Mouse (Mus musculus) olfactory bulb, adult 2 months (tissue): ENCODE data around the gene Apbb2. TPM values are rescaled to one million over a fixed set of nuclear protein-coding genes. Genes with fewer than 3 reads are reported as not detected.

ENCODE experiments used
- H3K27ac ChIP-seq: fragments of 200-500 bp; 2 replicates; pipeline ENCODE4 v1.5.1; 2012; ENCODE audit warnings: low read depth, low read length; ENCODE audit not compliant: insufficient read depth
- H3K4me1 ChIP-seq: fragments of 200-500 bp; 2 replicates; pipeline ENCODE4 v1.6.1; 2012; ENCODE audit warnings: low read length; ENCODE audit not compliant: control insufficient read depth, insufficient read depth
- H3K4me3 ChIP-seq: fragments of 200-500 bp; 2 replicates; pipeline ENCODE4 v1.5.1; 2012; ENCODE audit warnings: mild to moderate bottlenecking, low read depth, low read length, moderate library complexity; ENCODE audit not compliant: insufficient read depth
- CTCF ChIP-seq: fragments of 200-500 bp; IDR thresholded peaks from 2 replicates; pipeline ENCODE4 v1.5.1; 2012; ENCODE audit warnings: low read depth, mild to moderate bottlenecking, low read length, moderate library complexity; ENCODE audit not compliant: insufficient read depth
- POLR2A ChIP-seq: fragments of 200-500 bp; IDR thresholded peaks from 2 replicates; pipeline ENCODE4 v1.6.1; 2012; ENCODE audit warnings: mild to moderate bottlenecking, low read depth, low read length, moderate library complexity; ENCODE audit not compliant: insufficient read depth
- WGBS: fragments of 180-500 bp; shearing (Covaris S2); methylation state at CpG from one replicate; pipeline ENCODE4 v1.1.7; 2018; 5-methylcytosine and 5-hydroxymethylcytosine counted together
- polyA plus RNA-seq: library from polyadenylated mRNA; stranded (reverse); fragments of >200 nt; gene quantifications from 2 replicates; pipeline ENCODE4 v1.2.4, GENCODE M21; 2012; ENCODE audit warnings: low replicate concordance; ENCODE audit not compliant: missing spikeins, insufficient read depth, insufficient read length

The Apbb2 gene
- polyA plus RNA-seq, 1 experiment: not detected

- Histone ChIP-seq H3K4me3 (no peak overlapping the region), H3K27ac (no peak overlapping the region), H3K4me1 (peaks cover 7% of the 10 kb centered on the region; the same call in 1 of the 2 replicates)
- WGBS: 79% methylated on average over 12 of the region's 12 CpGs
- TF ChIP-seq CTCF (no peak), POLR2A (no peak)
These were observed 71.5 kb downstream of the Apbb2 start for GRCm38 (mm10) chr5:66546969-66547511.

DNA sequence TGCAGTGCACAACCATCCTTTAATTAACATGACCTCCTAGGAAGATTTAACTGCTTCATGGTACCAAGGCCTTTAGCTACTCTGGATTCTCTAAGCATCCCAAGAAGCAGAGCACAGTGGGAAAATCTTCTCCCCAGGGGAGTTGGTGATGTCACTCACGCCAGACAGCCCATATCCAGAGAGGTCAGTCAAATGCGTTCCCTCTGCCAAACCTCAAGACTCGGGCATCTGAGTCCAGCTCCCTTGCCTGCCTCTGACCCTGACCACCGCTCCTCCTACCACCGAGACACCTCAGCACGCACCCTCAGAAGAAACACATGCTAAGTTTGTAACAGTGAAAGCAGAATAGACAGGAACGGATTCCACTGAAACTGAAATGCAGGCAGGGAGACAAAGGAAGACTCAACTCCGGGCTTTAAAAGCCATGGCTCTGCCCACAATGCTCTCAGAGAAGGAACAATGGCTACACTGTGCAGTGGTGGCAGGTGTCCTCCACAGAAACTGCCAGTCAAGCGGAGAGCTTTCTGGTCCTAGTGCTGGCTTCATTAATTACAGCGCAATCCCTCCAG lies 72.9 kb downstream of the Apbb2 start:
- Histone ChIP-seq H3K4me1 (peaks cover 11% of the 10 kb centered on the region; the same call in 1 of the 2 replicates), H3K4me3 (no peak overlapping the region), H3K27ac (no peak overlapping the region)
- WGBS: 50% methylated on average over 10 of the region's 10 CpGs
- TF ChIP-seq CTCF: no peak
- no peak for TF ChIP-seq POLR2A

DNA sequence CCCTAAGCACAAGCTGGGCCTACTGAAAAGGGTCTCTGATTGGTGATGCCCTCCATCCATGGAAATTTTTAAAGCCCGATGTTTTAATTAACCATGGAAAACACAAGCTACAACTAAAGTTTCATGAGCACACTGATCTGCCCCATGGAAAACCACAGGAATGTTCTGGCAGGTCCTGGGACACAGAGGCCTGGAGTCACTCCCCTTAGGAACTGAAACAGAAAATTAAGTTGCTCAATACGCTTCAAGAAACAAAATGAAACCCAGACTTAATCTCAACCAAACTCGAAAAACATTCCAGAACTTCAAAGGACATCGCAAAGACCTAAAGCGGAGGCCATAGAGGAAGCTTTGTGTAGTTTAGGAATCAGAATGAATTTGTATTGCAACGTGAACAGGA lies 74.8 kb downstream of the Apbb2 start:
- 72% methylated on average over 6 of the region's 6 CpGs for WGBS
- TF ChIP-seq CTCF (no peak), POLR2A (no peak)
- Histone ChIP-seq H3K27ac (no peak overlapping the region), H3K4me3 (no peak overlapping the region), H3K4me1 (peaks cover 11% of the 10 kb centered on the region; the same call in 1 of the 2 replicates)

GRCm38 (mm10) chr5:66543344-66543743 lies 75.2 kb downstream of the Apbb2 start:
- TF ChIP-seq POLR2A (no peak), CTCF (no peak)
- WGBS: 92% methylated on average over 6 of the region's 6 CpGs
- H3K4me3 ChIP-seq: no peak overlapping the region
- H3K4me1 ChIP-seq: peaks cover 11% of the 10 kb centered on the region; the same call in 1 of the 2 replicates
- H3K27ac ChIP-seq: no peak overlapping the region

DNA sequence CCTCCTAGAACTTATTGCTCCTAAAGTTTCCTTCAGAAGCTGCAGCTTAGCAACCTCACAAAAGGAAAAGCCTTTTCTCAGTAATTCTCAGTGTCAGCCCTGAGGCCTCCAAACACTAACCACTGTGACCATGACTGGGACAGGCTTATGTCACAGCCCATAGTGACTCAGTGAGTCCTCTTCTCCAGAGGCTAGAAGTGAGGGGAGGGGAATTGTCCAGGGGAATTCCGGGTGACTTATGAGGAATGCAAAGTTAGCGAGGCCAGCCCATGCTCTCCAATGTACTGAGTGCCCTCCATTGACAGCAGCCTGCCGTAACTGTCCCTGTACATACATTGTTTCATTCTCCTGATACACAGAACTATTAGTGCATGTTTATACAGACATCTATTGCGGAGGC lies 76.1 kb downstream of the Apbb2 start:
- peaks cover 11% of the 10 kb centered on the region; the same call in 1 of the 2 replicates for H3K4me1 ChIP-seq
- H3K27ac ChIP-seq: no peak overlapping the region
- no peak overlapping the region for H3K4me3 ChIP-seq
- TF ChIP-seq CTCF (no peak), POLR2A (no peak)
- 92% methylated on average over 4 of the region's 4 CpGs for WGBS

- TF ChIP-seq CTCF: no peak
- no peak for TF ChIP-seq POLR2A
- Histone ChIP-seq H3K4me1 (peaks cover 11% of the 10 kb centered on the region; the same call in 1 of the 2 replicates), H3K27ac (no peak overlapping the region), H3K4me3 (no peak overlapping the region)
- WGBS: 24% methylated on average over 4 of the region's 4 CpGs
These were observed 77.2 kb downstream of the Apbb2 start for GRCm38 (mm10) chr5:66541385-66541784.

DNA sequence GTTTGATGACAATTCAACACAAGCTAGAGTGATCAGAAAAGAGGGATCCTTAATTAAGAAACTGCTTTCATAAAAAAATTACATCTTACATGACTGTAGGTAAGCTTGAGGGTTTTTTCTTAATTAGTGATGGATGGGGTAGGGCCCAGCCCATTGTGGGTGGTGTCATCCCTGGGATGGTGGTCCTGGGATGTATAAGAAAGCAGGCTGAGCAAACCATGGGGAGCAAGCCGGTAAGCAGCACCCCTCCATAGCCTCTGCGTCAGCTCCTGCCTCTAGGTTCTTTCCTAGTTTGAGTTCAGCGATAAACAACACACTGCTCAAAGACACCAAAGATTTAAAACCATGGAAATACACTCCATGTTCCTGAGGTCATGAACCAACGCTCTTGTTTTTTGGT lies 78.3 kb downstream of the Apbb2 start:
- Histone ChIP-seq H3K4me1 (peaks cover 7% of the 10 kb centered on the region; the same call in 1 of the 2 replicates), H3K27ac (no peak overlapping the region), H3K4me3 (no peak overlapping the region)
- TF ChIP-seq CTCF (no peak), POLR2A (no peak)
- 99% methylated on average over 4 of the region's 4 CpGs for WGBS

GRCm38 (mm10) chr5:66537811-66538210 lies 80.8 kb downstream of the Apbb2 start:
- 80% methylated on average over 7 of the region's 7 CpGs for WGBS

GRCm38 (mm10) chr5:66536696-66537358 lies 81.8 kb downstream of the Apbb2 start:
- WGBS: 82% methylated on average over 8 of the region's 8 CpGs
- TF ChIP-seq CTCF: no peak
- TF ChIP-seq POLR2A: no peak
- H3K4me1 ChIP-seq: peaks cover 13% of the 10 kb centered on the region; the same call in 1 of the 2 replicates
- H3K4me3 ChIP-seq: no peak overlapping the region
- no peak overlapping the region for H3K27ac ChIP-seq

More at GRCm38 (mm10) chr5:66537811-66538210, 80.8 kb downstream of the Apbb2 start:
- H3K27ac ChIP-seq: no peak overlapping the region
- no peak for TF ChIP-seq CTCF
- no peak for TF ChIP-seq POLR2A
- no peak overlapping the region for H3K4me3 ChIP-seq
- H3K4me1 ChIP-seq: peaks cover 12% of the 10 kb centered on the region; the same call in 1 of the 2 replicates
